Mouse (Mus musculus) lung, postnatal 14 days (tissue): ENCODE measurements around the gene Ccdc148.

Source experiments
- DNase-seq: peaks from one replicate; pipeline ENCODE4 v3.0.0; 2021

The Ccdc148 gene

DNA sequence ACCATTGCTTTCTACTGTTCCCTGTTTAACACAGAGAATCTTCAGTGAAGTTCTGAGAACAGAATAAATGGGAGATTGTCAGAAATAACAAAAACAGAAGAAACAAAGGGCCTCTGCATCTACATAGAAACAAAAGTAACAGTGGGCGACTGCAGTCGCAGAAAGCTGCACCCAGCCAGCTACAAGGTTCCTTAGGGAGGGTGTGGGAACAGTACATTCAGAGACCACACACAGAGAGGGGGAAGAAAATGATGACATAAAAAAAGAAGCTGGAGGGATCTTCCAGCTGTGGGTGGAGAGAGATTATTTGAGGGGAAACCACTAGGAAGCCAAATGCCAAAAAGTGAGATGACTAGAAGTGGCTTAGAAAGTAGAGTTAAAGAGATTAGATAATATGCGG is 280.6 kb downstream of the Ccdc148 start:
- no peak for DNase-seq

GRCm38 (mm10) chr2:58859134-58859533 is 301.3 kb downstream of the Ccdc148 start, which contains the start of gene Gm11099:
Gene Gm11099 (plus strand): TSS chr2:58859434.
- no peak for DNase-seq

GRCm38 (mm10) chr2:58844499-58844898 is 316.0 kb downstream of the Ccdc148 start:
- no peak for DNase-seq

GRCm38 (mm10) chr2:58842443-58842842 is 318.0 kb downstream of the Ccdc148 start:
- DNase-seq, result no peak

GRCm38 (mm10) chr2:58841021-58841420 is 319.5 kb downstream of the Ccdc148 start:
- no peak for DNase-seq

GRCm38 (mm10) chr2:58832253-58832980 is 328.1 kb downstream of the Ccdc148 start:
- no peak for DNase-seq

DNA sequence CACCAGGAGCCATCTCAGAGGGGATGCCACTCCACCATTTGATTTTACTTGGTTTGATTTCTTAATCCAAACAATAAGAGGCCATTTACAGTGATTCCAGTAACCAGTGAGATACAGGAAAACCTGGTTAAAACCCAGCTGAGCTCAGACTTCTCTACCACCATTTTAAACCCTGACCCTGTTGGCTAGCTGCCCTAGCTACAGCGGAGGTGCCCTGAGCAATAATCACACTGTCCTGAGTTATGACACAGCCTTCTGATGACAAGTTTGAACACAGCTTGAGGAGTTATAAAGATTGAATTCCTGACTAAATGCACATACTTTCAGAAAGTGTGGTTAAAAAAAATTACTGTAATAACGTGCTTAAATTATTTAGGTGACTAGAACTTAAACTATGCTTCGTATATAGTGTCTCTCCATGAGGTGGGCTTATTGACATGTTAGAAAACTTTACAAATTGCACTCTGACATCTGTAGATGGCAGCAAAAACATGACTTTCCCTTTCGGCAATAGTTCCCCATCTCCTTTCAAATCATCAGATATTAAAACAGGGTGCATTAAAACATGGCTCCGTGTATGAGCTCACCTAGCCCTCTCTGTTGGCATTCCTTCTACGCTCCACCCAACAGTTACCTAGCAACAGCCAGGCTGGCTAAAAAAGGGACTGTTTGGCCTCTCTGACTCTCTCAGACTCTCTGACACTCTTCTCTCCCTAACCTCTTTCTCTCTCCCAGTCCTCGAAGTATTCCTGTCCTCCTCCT is 330.3 kb downstream of the Ccdc148 start:
- peak; percentile 29 for DNase-seq

GRCm38 (mm10) chr2:58828910-58829600 is 331.4 kb downstream of the Ccdc148 start:
- peak; percentile 27 for DNase-seq

DNA sequence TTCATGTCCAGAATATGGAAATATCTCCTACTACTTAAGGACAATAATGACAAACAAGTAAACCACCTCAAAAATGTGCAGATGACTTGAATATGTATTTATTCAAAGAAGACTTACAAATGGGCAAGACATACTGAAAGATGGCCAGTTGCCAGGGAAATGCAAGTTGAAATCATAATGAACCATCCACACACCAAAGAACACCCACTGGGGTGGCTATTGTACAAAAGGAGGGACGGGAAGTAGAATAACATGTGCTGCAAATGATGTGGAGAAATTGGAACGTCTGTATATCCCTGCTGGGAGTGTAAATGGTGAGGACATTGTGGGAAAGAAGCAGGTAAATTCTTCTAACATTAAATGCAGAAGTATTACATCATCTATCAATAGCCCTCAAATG is 347.5 kb downstream of the Ccdc148 start:
- DNase-seq, result no peak

GRCm38 (mm10) chr2:58799623-58800022 is 360.9 kb downstream of the Ccdc148 start:
- DNase-seq, result no peak

GRCm38 (mm10) chr2:58799126-58799525 is 361.4 kb downstream of the Ccdc148 start:
- DNase-seq, result no peak

DNA sequence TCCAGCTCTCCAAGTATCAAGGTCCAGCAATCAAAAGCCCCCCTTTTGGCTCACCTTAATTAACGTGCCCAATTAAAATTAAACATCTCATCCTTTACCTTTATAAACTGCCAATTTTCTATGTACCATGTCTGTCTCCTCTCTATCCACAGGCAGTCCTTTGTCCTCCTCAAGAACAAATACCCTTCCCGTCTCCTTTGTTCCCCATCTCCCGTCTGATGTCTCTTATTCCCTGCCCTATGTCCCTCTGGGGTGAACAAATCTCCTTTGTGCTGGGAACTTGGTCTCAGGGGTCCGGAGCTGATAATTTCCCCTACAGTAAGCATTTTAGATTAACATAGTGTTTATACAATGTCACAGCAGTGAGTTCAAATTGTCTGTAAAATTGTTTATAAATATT is 363.0 kb downstream of the Ccdc148 start:
- DNase-seq, result no peak

GRCm38 (mm10) chr2:58795432-58795831 is 365.1 kb downstream of the Ccdc148 start:
- DNase-seq, result no peak

GRCm38 (mm10) chr2:58794489-58794888 is 366.0 kb downstream of the Ccdc148 start:
- no peak for DNase-seq

GRCm38 (mm10) chr2:58790361-58790760 is 370.1 kb downstream of the Ccdc148 start:
- DNase-seq, result no peak

DNA sequence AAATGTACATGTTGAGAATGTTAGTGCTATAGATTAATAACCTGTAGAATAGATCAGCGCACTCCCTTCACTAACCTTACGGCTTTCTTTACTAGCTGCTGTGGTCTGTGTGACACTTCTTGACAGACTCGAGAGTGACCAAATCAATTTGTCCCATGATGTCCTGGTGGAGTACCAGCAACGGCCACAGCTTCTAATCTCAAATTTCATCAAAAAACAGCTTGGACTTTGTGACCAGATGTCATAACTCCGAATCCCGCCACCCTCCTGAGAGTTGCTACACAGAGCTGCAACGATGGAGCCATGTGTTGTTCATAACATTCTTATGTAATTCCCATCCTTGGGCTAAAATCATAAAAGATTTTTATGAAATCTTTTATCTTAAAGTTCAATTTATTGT is 370.5 kb downstream of the Ccdc148 start:
- DNase-seq, result no peak

DNA sequence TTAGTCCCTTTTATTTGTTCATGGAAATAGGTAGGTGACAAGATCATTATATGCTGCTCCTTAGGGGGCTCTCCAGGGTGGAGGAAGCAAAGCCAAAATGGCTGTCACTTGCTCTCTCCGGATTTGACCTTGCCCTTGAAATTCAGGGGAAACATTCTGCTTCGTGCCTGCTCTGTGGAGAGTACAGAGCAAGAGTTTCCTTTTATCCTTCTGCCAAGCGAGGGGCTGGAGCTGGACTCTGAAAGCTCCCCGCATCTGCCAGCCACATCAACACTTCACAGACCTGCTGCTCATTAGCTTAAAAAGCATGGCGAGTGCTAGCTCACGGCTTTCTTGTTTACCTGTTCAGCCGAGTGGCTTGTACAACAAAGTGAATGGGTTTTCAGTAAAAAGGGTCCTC is 373.1 kb downstream of the Ccdc148 start:
- no peak for DNase-seq

DNA sequence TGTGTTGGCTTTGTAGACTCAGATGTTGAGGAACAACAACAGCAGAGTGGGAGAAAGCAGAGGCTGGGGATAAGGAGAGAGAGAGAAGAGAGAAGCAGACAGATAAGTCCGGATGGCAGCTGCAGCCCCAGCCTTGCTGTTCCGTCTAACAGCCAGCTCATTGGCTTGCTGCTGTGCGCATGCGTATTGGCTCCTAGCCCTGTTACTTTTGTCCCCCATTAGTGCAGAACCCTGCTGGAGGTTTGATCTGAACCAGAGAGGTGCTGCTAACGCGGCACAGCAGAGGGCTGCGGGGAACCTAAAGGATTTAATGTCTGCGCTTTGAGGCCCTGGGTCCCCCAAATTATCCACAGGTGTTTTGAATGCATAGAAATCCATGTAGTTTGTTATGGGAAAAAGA is 373.8 kb downstream of the Ccdc148 start:
- peak; percentile 37 for DNase-seq

DNA sequence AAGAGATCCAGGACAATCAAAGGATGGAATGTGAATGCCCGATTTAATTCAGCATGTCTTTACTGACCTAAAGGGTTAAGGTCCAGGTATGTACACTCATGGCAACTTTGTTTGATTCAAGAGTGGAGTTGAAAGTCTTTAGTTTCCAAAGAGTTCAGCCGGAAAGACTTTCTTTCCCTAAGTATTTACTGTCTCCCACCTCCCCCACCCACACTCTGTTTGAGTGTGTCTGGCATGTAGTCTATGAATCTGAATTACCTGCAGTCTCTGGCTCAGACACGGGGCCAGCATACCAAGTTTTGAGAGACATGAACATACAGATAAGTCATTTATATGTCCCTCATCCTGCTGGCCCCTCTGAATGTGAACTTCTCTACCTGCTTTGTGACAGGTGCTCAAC is 374.3 kb downstream of the Ccdc148 start:
- no peak for DNase-seq

DNA sequence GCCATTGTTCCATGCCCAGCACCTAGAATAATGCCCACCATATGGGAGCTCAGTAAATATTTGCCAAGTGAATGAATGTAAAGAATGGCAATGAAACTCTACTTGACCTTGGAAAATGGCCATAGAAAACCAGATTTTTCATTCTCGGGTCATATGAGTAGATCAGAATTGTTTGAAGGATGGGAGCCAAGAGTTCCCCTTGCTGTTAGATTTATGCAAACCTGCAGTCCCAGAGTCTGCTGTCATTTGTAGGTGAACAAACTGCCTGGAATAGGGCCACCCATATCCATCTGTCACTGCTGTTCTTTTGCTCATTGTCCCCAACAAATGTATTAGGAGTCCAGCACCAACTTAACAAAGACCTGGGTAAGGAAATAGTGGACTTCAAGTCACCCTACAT is 377.0 kb downstream of the Ccdc148 start:
- no peak for DNase-seq

GRCm38 (mm10) chr2:58778986-58779495 is 381.4 kb downstream of the Ccdc148 start:
- DNase-seq, result peak; percentile 28

DNA sequence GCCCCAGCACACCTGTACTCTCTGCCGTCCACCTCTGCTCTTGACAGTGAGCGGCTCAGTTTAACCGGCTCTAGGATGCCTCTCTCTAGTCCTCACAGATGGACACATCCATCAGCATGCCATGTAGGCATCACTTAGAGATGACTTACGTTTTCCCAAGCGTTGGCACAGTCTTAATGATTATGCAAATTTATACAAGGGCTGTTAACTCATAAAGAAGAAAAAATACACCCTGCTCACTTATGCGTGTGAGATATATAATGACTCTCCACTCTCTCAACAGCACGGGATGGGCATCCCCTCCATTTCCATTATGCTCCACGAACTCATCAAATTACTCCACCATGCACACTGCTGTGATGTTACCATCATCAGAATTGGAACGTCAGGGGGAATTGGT is 386.6 kb downstream of the Ccdc148 start:
- no peak for DNase-seq
